Mouse (Mus musculus): ENCODE measurements at regions not wholly inside any gene's neighbourhood (a gene's known extent, or its start where the extent isn't known, plus 50 kb on each side); places are given as distances from the start of the nearest gene placed in this dataset.
A peak's percentile ranks its signal among the peaks of the same experiment; 100 is the strongest.

DNA sequence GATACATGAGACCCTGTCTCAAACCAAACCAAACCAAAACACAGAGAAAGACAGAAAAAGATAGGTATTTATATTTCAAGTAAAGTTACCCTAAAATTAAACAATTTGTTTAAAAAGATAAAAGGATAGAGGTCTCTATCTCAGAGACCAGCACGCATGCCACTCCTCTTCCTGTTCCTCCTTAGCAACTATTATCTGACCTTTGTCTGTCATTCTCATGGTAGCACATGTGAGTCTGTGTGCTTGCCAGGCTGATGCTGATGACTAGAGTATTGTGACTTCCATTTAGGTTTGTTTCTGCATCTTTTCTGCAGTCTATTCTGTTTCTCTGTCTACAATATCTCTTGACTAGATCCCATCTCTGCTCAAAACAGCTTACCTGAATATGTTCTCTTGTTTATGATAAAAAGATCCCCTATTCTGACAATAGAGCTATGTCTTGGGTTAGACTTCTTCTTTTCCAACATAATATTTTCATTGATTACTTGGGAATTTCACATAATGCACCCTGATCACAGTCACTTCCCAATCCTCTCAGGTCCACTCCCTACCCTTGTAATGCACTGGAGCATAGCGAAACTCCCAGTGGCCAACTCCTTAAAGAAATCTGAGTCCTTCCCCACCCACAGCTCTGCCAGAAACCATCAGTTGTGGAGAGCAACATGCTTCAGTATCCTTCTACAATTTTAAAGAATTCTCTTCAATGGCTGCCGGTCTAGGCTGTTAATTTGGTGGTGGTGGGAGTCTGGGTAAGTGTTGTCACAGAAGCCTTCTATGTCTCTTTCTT, 115.7 kb upstream of the Nrp1 start:
- DNase-seq = no peak

DNA sequence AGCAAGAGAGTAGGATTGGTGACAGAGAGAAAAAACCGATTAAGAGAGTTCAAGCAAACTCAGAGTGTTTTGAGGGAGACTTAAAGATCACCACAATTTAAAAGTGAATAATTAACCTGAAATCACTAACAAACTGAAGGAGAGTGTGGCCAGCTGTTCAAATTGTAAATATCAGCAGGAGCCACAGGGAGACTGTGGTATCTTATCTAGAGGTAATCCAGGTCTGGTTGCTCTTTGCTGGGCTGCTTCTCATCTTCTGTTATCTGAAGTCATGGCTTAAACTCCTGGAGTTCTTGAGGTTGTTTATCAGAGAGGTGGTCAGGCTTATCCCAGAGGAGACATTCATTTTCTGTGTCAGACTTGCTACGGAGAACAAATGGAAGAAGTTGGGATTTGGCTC, 106.7 kb upstream of the Nrp1 start:
- DNase-seq = no peak

DNA sequence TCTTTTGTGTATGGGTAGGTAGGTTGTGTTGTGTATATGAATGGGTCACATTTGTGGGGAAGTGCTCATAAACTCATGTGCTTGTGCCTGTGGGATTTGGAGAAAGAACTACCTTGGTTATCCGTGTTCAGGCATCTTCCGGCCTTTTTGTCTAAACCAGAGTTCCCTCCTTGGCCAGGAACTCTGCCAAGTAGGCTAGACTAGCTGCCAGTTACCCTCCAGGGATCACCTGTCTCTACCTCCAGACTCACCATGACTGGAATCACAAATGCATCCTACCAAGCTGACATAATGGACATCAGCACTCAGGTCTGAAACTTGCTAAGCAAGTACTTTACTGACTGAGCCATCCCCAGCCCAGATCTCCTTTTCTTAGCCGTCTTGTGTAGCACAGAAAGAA, 97.6 kb upstream of the Nrp1 start:
- DNase-seq = peak; percentile 27 to 33

DNA sequence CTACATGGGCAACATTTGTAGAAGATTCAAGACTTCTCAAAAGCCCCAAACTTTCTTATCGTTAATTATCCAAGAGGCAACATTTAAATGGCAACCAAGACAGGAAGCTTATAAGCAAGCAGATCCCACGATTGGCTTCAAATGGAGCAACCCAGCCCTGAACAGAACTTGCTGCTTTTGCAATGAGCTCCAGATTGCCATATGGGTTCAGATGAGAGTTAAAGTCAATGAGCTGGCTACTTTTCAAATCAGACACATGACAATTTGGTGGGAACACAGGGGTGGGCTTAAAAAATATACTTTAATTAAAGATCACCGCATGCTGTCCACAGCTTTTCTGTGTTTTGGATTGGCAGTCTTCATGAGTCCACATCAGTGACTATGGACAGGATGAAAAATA, 97.0 kb upstream of the Nrp1 start:
- DNase-seq = no peak

DNA sequence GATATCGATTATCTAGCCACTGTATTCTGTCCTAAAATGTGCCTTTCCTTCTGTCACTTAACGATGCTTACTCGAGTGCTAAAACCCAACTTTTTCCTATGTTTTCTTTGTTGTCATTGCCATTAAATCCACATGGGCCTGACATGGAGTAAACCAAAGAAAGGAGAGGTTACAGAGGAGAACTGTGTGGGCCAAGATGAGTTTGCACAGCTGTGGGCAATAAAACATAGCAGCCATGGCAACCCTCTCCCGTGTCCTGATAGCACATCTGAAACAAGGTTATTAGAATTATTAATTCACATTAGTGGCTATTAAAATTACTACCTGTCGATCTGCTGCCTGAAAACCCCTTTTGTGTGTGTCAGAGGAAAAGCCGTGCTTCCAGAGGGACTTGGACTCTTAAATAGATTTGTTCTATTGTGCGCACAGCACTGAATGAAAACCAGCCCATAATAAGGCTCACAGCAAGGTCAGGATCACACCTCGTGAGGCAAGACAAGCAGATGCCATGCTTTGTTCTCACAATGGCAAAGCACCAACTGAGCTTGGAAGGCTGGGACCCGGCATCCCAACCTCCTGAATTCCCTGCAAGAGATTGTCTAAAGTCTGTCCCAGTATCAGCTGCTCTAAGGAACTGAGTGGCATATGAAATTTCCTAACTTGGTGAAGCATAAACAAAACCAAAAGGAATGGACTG, 95.0 kb upstream of the Nrp1 start:
- DNase-seq = no peak

DNA sequence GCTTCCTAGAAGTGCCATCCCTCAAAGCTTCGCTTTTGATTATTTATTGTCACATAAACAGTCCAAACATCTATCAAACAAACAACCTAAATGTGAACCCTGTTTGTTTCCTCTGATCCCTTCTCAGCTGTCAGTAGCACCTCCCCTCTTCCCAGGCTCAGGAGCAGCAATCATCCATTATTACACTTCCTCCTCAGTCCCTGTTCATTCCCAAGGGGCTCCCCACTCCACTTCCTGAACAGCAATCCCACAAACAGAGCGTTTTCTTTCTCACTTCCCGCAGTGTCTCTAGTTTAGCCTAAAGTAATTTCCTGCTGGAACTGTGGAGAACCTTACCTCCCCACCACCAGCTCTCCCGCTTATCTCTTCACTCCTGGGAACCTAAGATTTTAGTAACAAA, 91.1 kb upstream of the Nrp1 start:
- DNase-seq = no peak

DNA sequence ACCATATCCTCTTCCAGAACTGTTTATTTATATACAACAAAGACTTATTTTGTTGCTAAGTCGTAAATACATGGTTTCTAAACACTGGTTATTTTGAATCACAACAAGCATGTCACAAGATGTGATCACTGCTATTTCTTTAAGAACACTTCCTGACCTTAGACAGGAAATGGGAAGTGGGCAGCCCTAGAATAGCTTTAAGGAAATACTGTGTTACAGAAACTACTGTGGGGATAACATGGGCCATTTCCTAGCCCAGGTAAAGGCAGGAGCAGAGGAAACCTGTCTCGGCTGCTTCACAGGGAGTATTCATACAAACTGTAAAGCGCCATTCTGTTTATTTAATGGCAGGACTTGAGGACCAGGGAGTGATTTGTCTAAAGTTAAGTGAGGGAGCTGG, 90.4 kb upstream of the Nrp1 start:
- no peak for DNase-seq

DNA sequence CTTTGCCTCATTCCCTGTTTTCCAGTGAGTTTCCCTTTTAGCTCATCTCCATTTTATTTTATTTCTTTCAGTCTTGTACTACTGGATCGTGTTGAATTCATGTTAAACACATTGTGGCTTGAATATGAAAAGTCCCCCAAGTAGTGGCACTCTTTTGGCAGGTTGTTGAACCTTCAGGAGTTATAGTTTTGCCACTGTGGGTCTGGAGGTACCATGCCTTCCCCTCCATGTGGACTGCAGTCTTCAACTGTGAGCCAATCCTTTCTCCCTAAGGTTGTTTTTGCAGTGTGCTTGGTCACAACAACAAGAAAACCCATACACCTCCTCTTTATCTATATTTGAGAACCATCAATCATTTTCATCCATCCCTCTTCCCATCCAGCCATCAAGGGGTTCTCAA, 88.9 kb upstream of the Nrp1 start:
- DNase-seq = no peak

DNA sequence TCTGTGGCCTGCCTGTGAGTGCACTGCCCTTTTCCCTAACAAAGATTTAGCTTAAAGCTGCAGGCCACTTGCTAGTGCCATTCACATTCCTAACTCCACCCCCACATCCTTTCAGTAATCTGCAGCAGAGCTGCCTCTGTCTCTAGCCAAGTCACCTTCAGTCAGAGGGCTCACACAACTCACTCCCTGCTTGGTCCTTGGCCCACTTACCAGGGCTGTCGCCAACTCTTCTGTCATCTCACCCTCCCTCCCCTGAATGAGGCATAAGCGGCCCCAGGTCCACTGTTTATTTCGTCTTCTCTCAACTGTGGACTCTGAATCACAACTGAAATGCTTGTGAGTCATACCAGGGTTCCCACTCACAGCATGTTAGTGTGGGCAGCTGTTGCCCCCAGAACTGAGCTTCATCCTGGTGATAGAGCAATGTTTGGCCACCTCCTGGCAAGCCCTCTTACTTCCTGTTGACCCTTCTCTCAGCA, 85.5 kb upstream of the Nrp1 start:
- DNase-seq = peak in 1 of 2 experiments; percentile 7

DNA sequence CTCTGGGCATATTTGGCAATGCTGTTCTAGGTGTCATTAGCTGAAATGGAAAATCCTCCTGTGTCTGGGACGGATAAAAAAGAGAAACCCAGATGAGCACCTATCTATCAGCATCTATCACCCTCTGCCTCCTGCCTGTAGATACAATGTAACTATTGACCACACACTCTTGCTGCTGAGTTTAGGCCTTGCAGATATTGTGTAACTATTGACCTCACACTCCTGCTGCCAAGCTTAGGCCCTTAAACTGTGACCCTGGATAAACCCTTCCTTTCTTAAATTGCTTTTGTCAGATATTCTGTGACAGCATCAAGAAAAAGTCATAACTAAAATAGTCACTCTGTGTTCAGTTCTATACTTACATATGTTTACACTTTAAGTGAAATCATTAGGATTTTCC, 81.9 kb upstream of the Nrp1 start:
- no peak for DNase-seq

DNA sequence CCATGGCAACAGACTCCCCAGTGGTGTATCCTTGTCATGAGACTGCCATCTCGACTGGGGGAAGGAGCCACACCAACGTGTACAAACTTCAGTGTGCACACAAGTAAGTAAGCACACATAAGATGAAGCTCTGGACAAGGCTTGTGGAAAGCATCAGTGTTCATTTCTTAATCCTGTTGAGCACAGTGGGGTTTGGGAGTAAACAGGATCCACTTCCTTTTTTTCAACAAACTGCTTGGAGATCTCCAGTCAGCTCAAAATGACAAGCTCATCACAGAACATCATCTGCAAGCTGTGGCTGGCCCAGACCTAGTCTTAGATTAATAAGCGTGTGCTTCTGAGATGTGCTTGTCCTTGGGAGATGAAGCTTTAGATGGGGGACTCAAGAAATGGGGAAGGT, 75.6 kb upstream of the Nrp1 start:
- DNase-seq = no peak

DNA sequence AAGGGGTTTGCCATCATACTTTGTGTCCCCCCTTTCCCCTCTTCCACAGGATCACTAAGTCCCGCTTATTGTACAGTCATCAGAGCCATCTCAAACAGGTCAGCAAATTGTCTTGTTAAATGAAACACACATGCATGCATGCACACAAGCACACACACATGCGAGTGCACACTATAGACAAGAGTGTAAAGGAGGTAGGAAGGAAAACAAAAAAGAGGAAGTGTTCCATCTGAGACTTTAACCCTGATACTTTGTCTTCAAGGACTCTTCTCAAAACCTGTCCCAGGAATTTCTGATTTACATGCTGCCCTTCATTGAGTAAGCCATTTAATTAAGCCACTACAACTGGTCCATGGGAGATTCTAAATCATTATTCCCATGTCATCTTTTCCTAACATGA, 75.0 kb upstream of the Nrp1 start:
- DNase-seq = no peak

DNA sequence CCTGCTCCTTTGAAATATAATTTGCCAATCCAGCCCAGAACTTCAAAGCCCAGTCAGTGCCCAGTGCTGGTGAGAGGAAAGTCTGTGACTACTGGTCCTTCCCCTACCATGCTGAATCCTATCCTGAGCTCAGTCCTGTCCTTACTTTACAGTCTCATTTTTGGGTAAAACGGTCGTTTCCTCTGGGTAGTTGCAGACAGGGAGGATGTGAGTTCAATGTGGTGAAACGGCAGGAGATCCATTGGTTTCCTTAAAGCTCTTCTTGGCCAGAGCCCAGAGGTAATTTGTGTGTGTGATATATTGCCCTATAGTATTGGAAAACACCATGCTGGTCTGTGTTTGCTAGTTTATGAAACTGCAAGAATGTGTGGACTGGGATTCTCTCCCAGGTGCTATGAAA, 73.6 kb upstream of the Nrp1 start:
- no peak for DNase-seq

DNA sequence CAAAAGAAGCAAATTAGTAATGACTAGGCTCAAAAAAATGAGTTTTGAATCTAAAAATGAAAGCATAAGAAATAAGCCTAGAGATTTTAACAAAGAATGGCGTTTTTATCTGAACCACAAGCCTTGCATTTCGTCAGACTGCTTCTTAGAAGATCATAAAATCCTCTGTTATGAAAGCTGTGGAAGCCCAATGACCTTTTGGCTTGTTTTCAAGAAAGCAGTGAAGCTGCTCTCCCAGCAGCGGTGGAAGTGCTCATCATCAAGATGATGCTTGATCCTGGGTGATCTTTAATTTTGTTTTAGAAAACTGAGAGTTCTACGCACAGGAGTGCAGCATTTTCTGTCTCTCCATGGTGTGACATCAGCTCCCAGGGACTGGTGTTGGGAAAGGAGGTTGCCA, 68.3 kb upstream of the Nrp1 start:
- DNase-seq = no peak

DNA sequence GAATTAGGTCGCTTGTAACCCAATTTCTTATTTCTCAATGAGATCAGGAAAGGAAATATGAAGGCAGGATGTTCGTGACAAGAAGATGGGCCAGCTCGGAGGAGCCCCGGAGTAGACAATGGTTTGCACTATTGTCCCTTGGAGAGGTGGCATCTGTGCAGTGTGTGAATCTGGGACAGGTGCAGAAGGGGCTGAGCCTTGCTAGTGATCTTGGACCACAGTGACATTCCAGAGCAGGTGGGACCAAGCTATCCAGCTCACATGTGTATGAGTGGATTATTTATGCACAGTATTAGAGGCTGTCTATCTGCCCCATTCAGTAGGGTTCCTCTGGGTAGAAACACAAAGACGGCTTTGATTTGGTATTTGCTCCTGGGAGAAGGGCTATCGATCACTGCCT, 66.0 kb upstream of the Nrp1 start:
- DNase-seq = no peak

DNA sequence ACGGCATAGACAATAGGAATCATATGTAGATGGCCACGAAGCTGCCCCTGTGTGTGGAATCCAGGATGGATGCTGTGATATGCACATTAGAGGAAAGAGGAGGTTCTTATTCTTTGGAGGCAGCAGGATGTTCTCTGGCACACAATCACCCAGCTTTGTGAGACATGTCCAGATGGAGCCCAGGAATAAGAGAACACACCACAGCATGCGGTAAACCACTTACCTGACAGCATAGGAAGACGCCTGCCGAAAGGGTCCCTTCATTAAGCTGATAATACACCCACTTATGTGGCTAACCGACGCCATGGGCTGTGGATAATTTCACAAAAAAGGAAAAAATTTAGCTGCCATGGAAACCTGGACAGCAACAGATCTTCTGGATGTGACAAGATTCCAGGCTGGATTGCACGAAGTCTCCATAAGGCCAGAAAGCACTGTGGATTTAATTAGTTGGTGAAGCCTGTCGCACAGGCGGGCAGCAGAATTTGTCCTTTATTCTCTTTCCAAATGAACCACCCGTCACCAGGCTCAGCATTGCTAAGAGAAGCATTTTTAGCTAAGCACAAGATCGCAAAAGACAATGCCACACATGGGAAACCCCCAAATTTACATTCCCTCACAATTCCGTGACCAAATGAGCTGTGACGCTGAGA, 61.5 kb upstream of the Nrp1 start:
- peak in 1 of 2 experiments; percentile 9 for DNase-seq

DNA sequence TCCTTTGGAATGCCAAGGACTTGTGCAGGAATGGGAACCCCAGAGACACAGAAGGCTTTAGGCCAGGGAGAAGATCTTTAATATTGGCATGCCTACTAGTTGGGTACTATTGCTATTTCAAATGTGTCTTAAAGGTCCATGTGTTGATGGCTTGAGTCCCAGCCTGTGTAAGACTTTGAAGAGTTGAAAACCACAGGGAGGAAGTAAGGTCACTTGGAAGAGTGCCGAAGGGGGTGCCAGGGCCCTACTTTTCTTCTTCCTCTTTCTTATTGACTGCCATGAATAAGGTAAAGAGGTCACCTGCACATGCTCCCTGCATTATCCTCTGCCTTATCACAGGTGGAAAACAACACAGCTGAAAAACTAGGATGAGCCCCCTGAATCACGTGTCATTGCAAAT, 56.1 kb upstream of the Nrp1 start:
- DNase-seq = no peak

Measured in cerebellum, postnatal 36 days (tissue).